Mouse (Mus musculus) embryonic facial prominence, embryonic 13.5 days (tissue): ENCODE data around the gene Armc10. TPM values are rescaled to one million over a fixed set of nuclear protein-coding genes. Genes with fewer than 3 reads are reported as not detected.
"Not testable (repeated sequence)": the region's sequence is repeated elsewhere in the genome, so short reads cannot be mapped to it uniquely, and the experiment has no call there.

Experiments
- ATAC-seq: fragments of 200-750 bp; cut with Nextera tagmentation; 2 replicates; pipeline ENCODE4 v1.8.0; 2017; ENCODE audit warnings: low read depth; ENCODE audit not compliant: insufficient number of reproducible peaks, insufficient read depth, low FRiP score, low TSS enrichment
- H3K27ac ChIP-seq: fragments of 300-500 bp; sonication (generic); 2 replicates; pipeline ENCODE4 v1.5.1; 2015; ENCODE audit warnings: moderate library complexity, mild to moderate bottlenecking, inconsistent platforms
- H3K27me3 ChIP-seq: fragments of 300-500 bp; sonication (generic); 2 replicates; pipeline ENCODE4 v1.6.1; 2015; ENCODE audit warnings: mild to moderate bottlenecking, inconsistent platforms
- H3K36me3 ChIP-seq: fragments of 300-500 bp; sonication (generic); 2 replicates; pipeline ENCODE4 v1.6.1; 2015; ENCODE audit warnings: mild to moderate bottlenecking, inconsistent platforms
- H3K4me1 ChIP-seq: fragments of 300-500 bp; sonication (generic); 2 replicates; pipeline ENCODE4 v1.6.1; 2015; ENCODE audit warnings: inconsistent platforms
- H3K4me2 ChIP-seq: fragments of 300-500 bp; sonication (generic); 2 replicates; pipeline ENCODE4 v1.6.1; 2015; ENCODE audit warnings: moderate library complexity, mild to moderate bottlenecking, inconsistent platforms
- H3K4me3 ChIP-seq: fragments of 300-500 bp; sonication (generic); 2 replicates; pipeline ENCODE4 v1.5.1; 2015; ENCODE audit warnings: mild to moderate bottlenecking, inconsistent platforms
- H3K9ac ChIP-seq: fragments of 300-500 bp; sonication (generic); 2 replicates; pipeline ENCODE4 v1.6.1; 2015; ENCODE audit warnings: mild to moderate bottlenecking, inconsistent platforms
- H3K9me3 ChIP-seq: fragments of 300-500 bp; sonication (generic); 2 replicates; pipeline ENCODE4 v1.6.1; 2016; ENCODE audit warnings: inconsistent platforms
- WGBS: fragments of 180-500 bp; shearing (Covaris S2); methylation state at CpG from one replicate; pipeline ENCODE4 v1.1.7; 2015; ENCODE audit warnings: mixed read lengths; 5-methylcytosine and 5-hydroxymethylcytosine counted together
- polyA plus RNA-seq: library from polyadenylated mRNA; unstranded; fragments of >200 nt; fragmentation: Nextera tagmentation; extraction: Ambion mirVana; gene quantifications from 2 replicates; pipeline ENCODE4 v1.2.1, GENCODE M21; 2015

The Armc10 gene
- 51.0 and 51.6 TPM in 2 replicates for polyA plus RNA-seq

- peak within 1 kb of the TSS; percentile 79 for H3K4me2 ChIP-seq
- H3K27me3 ChIP-seq = peaks cover 15% of the 10 kb centered on the region
- H3K9me3 ChIP-seq = no peaks in the 10 kb centered on the region
- WGBS = 0% methylated on average over 32 of the region's 40 CpGs
- peaks cover 12% of the 10 kb centered on the region for H3K4me1 ChIP-seq
- peak within 1 kb of the TSS; percentile 91 for H3K4me3 ChIP-seq
- ATAC-seq = peak; percentile 96
- H3K27ac ChIP-seq = peak within 1 kb of the TSS; percentile 80
- peaks cover 26% of the 10 kb centered on the region for H3K36me3 ChIP-seq
- peak within 1 kb of the TSS; percentile 90 for H3K9ac ChIP-seq
Measured at GRCm38 (mm10) chr5:21645439-21646132, at the start of gene Armc10, which contains the start of gene Fbxl13. Gene Armc10, plus strand, starts transcription at chr5:21645813. Gene Fbxl13, minus strand, starts transcription at chr5:21645634.

GRCm38 (mm10) chr5:21599536-21599935 lies 46.1 kb upstream of the Armc10 start:
- not testable (repeated sequence) for H3K9ac ChIP-seq, H3K27me3 ChIP-seq, H3K9me3 ChIP-seq, H3K4me1 ChIP-seq, H3K4me3 ChIP-seq, H3K36me3 ChIP-seq, ATAC-seq, H3K4me2 ChIP-seq, H3K27ac ChIP-seq
- 73% methylated on average over 2 of the region's 2 CpGs for WGBS

DNA sequence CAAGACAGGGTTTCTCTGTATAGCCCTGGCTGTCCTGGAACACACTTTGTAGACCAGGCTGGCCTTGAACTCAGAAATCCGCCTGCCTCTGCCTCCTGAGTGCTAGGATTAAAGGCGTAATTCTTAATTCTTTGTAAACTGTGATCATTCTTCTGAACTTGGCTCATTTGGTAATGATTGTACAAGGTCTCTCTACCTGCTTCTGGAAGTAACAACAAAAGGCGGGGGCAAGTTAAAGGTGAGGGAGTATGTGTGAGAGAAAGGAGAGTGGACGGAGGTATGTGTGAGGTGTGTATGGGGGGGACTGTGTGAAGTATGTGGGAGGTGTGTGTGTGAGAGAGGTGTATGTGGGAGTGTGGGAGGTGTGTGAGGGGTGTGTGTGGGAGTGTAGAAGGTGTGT lies 45.7 kb upstream of the Armc10 start:
- Histone ChIP-seq H3K27ac (no peak overlapping the region), H3K27me3 (no peaks in the 10 kb centered on the region), H3K4me2 (no peak overlapping the region), H3K9me3 (no peaks in the 10 kb centered on the region), H3K4me3 (no peak overlapping the region), H3K9ac (no peak overlapping the region), H3K36me3 (no peaks in the 10 kb centered on the region), H3K4me1 (no peaks in the 10 kb centered on the region)
- no peak for ATAC-seq
- 90% methylated on average over 4 of the region's 4 CpGs for WGBS

GRCm38 (mm10) chr5:21605936-21606335 lies 39.7 kb upstream of the Armc10 start:
- 73% methylated on average over 6 of the region's 6 CpGs for WGBS
- peaks cover 6% of the 10 kb centered on the region for H3K4me1 ChIP-seq
- H3K9ac ChIP-seq = no peak overlapping the region
- no peak for ATAC-seq
- H3K36me3 ChIP-seq = no peaks in the 10 kb centered on the region
- no peak overlapping the region for H3K4me3 ChIP-seq
- no peaks in the 10 kb centered on the region for H3K9me3 ChIP-seq
- H3K27ac ChIP-seq = no peak overlapping the region
- H3K4me2 ChIP-seq = no peak overlapping the region
- no peaks in the 10 kb centered on the region for H3K27me3 ChIP-seq

- Histone ChIP-seq H3K4me1 (peaks cover 6% of the 10 kb centered on the region), H3K9ac (no peak overlapping the region), H3K27ac (no peak overlapping the region), H3K9me3 (no peaks in the 10 kb centered on the region), H3K4me3 (no peak overlapping the region), H3K27me3 (no peaks in the 10 kb centered on the region), H3K4me2 (no peak overlapping the region), H3K36me3 (no peaks in the 10 kb centered on the region)
- no peak for ATAC-seq
- WGBS = 60% methylated on average over 12 of the region's 12 CpGs
Measured at GRCm38 (mm10) chr5:21608311-21609304, 37.0 kb upstream of the Armc10 start.

GRCm38 (mm10) chr5:21610996-21611395 lies 34.6 kb upstream of the Armc10 start:
- no peak for ATAC-seq
- no peaks in the 10 kb centered on the region for H3K36me3 ChIP-seq

GRCm38 (mm10) chr5:21614299-21614698 lies 31.3 kb upstream of the Armc10 start:
- H3K36me3 ChIP-seq, H3K4me1 ChIP-seq, H3K9me3 ChIP-seq, H3K4me3 ChIP-seq, H3K9ac ChIP-seq, H3K4me2 ChIP-seq, H3K27me3 ChIP-seq, H3K27ac ChIP-seq, ATAC-seq: not testable (repeated sequence)
- 95% methylated on average over 11 of the region's 11 CpGs for WGBS

More at GRCm38 (mm10) chr5:21610996-21611395, 34.6 kb upstream of the Armc10 start:
- peaks cover 6% of the 10 kb centered on the region for H3K4me1 ChIP-seq
- 69% methylated on average over 3 of the region's 3 CpGs for WGBS
- no peak overlapping the region for H3K4me2 ChIP-seq
- no peaks in the 10 kb centered on the region for H3K9me3 ChIP-seq
- H3K27ac ChIP-seq = no peak overlapping the region
- H3K27me3 ChIP-seq = no peaks in the 10 kb centered on the region
- no peak overlapping the region for H3K9ac ChIP-seq
- H3K4me3 ChIP-seq = no peak overlapping the region

- H3K27ac ChIP-seq = no peak overlapping the region
- 70% methylated on average over 3 of the region's 3 CpGs for WGBS
- no peaks in the 10 kb centered on the region for H3K4me1 ChIP-seq
- no peak for ATAC-seq
- no peaks in the 10 kb centered on the region for H3K36me3 ChIP-seq
- H3K4me3 ChIP-seq = no peak overlapping the region
- no peaks in the 10 kb centered on the region for H3K27me3 ChIP-seq
- no peak overlapping the region for H3K4me2 ChIP-seq
- no peaks in the 10 kb centered on the region for H3K9me3 ChIP-seq
- no peak overlapping the region for H3K9ac ChIP-seq
Measured at GRCm38 (mm10) chr5:21616450-21617009, 29.1 kb upstream of the Armc10 start.

DNA sequence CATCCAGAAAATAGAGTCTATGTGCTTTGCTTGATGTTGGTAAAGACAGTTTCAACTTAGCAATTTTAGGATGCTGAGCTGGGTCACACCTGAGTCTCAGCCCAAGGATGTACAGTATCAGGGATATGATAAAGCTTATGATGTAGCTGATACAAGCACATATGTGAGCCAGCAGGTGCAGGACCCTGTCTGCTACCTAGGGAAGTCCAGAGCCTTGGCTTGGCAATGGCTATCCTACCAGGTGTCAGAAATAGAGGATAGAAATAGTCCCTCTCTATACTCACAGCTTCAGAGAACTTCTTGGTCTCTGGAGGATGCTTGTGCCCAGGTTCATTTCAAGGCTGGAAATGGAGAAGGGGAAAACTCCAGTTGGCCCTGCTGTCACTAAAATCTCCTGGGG lies 19.7 kb upstream of the Armc10 start:
- Histone ChIP-seq H3K36me3 (no peaks in the 10 kb centered on the region), H3K4me3 (no peak overlapping the region)
- ATAC-seq = no peak

DNA sequence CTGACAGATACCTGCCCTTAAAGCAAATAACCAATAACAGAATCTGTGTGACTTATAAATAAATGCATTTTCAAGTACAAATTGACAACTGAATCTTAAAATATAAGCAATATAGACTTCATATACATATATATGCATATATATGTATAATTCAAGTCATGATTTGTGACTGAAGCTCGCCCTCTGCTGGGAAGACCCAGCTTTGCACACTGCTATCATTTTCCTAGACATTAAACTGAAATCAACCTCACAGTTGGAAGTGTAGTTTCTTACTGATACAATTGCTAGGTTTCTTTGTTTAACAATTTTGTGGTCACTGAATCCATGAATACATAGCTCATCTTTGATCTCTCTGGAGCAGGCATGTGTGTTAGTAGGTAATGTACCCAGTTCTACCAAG lies 4.7 kb upstream of the Armc10 start:
- peaks cover 15% of the 10 kb centered on the region for H3K27me3 ChIP-seq
- 0% methylated on average over 1 of the region's 1 CpGs for WGBS
- no peaks in the 10 kb centered on the region for H3K36me3 ChIP-seq
- H3K27ac ChIP-seq = no peak overlapping the region
- ATAC-seq = no peak
- H3K4me1 ChIP-seq = peaks cover 7% of the 10 kb centered on the region
- no peak overlapping the region for H3K9ac ChIP-seq
- H3K9me3 ChIP-seq = no peaks in the 10 kb centered on the region
- no peak overlapping the region for H3K4me3 ChIP-seq
- H3K4me2 ChIP-seq = no peak overlapping the region

More for the DNA sequence above, 19.7 kb upstream of the Armc10 start:
- H3K27me3 ChIP-seq = no peaks in the 10 kb centered on the region
- no peak overlapping the region for H3K27ac ChIP-seq
- no peaks in the 10 kb centered on the region for H3K4me1 ChIP-seq
- H3K9ac ChIP-seq = no peak overlapping the region
- no peak overlapping the region for H3K4me2 ChIP-seq
- H3K9me3 ChIP-seq = no peaks in the 10 kb centered on the region

GRCm38 (mm10) chr5:21643606-21644005 lies 2.0 kb upstream of the Armc10 start:
- 23% methylated on average over 1 of the region's 1 CpGs for WGBS
- H3K9me3 ChIP-seq = no peaks in the 10 kb centered on the region
- ATAC-seq = no peak

More at GRCm38 (mm10) chr5:21643606-21644005, 2.0 kb upstream of the Armc10 start:
- H3K9ac ChIP-seq = no peak overlapping the region
- H3K4me2 ChIP-seq = no peak overlapping the region
- H3K4me1 ChIP-seq = peaks cover 19% of the 10 kb centered on the region
- H3K4me3 ChIP-seq = no peak overlapping the region
- H3K36me3 ChIP-seq = peaks cover 6% of the 10 kb centered on the region
- no peak overlapping the region; the same call in 1 of the 2 replicates for H3K27ac ChIP-seq
- peaks cover 15% of the 10 kb centered on the region for H3K27me3 ChIP-seq
